Mouse (Mus musculus): Measurements from ENCODE around the gene Sorcs2.

Gene Sorcs2

GRCm38 (mm10) chr5:36228405-36229370 is 169.3 kb downstream of the Sorcs2 start:
- DNase-seq (ENCODE audit: low spot score) = no peak

DNA sequence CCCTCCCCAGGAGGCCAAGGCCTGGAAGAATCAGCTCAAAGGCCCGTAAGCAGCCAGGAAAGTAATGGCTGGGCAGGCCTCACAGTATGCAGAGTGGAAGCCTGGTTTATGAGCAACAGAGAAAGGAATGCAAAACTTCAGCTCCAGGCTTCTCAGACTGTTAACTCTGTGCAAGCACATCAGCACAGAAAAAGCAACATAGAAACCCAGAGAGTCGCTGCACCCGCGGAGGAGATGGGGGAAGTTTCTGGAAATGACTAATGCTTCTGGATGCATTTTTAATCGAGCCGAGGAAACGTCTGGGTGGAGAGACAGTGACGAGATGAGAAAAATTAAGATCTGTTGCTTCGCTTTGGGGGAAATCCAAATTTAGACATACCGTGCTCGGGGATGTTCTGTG is 171.6 kb downstream of the Sorcs2 start:
- no peak for DNase-seq (ENCODE audit: low spot score)

GRCm38 (mm10) chr5:36225855-36226254 is 172.1 kb downstream of the Sorcs2 start:
- no peak for DNase-seq (ENCODE audit: low spot score)

DNA sequence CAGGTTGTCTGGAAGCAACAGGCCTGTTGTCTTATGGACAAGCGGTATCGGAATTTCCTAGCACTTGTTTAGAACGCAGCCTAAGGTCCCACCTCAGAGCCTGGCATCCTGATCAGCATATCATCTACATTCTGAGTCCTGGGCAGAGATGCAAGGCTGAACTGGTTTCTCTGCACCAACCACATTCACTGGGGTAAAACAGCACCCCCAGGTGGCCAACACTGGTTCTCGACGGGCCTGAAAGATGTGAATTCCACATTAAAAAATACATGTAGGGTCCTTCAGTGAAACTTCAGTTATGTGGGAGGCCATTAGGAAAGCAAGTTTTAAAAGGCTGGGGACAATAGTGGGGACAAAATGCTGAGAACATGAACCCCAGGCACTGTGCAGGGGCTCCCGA is 174.2 kb downstream of the Sorcs2 start:
- peak; percentile 38 for DNase-seq (ENCODE audit: low spot score)

- DNase-seq (ENCODE audit: low spot score) = no peak
Measured at GRCm38 (mm10) chr5:36220626-36221025, 177.3 kb downstream of the Sorcs2 start.

- DNase-seq (ENCODE audit: low spot score) = no peak
Measured at GRCm38 (mm10) chr5:36220105-36220504, 177.8 kb downstream of the Sorcs2 start.

DNA sequence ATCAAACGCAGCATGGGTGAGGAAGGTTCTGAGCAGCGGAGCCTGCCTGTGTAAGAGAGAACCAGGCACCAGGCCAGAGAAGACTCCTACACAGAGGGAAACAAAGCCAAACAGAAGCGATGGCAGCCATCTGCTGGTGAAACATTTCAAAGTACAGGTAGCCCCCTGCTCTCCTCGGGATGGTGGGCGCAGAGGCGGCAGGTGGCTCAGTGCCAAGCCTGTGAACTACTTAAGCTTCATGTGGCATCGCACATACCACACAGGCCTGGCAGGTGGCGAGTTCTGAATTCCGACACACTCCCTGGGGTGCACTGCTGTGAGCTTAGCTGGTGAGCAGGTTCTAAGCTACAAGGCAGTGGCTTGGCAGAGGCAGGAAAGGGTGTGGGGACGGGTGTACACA is 184.6 kb downstream of the Sorcs2 start:
- no peak for DNase-seq (ENCODE audit: low spot score)

DNA sequence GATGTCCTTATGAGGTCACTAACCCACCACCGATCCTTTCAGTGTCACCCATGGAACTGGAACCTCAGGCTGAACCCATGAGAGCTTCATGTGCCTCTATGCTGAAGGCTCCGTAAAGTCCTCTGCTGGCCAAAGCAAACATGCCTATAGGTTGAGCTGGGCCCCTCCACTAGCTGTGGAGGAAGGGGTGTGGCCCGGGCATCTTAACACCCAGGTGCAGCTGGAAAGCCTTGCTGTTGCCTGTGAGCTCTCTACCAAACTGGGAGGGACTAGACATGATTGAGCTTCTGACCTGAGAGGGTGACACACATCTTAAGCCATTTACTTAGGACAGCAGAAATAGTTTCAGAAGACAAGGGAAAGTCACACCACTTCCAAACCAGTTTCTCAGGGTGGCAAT is 189.1 kb downstream of the Sorcs2 start:
- DNase-seq (ENCODE audit: low spot score) = no peak

DNA sequence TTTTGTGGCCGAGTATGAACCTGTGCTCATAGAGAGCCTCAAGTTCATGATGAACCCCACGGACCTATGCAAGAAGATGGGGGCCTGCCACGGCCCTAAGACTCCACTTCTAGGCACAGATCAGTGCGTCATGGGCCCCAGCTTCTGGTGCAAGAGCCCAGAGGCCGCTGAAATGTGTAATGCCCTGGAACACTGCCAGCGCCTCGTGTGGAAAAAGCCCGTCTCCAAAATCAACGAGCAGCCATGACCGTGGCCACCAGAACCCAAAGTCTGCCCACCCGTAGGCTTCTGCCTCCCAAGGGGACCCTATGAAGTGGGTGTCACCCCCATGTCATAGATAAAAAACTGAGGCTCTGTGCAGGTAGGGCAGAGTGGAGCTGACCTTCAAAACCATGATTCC is 192.5 kb downstream of the Sorcs2 start:
- DNase-seq (ENCODE audit: low spot score) = no peak

DNA sequence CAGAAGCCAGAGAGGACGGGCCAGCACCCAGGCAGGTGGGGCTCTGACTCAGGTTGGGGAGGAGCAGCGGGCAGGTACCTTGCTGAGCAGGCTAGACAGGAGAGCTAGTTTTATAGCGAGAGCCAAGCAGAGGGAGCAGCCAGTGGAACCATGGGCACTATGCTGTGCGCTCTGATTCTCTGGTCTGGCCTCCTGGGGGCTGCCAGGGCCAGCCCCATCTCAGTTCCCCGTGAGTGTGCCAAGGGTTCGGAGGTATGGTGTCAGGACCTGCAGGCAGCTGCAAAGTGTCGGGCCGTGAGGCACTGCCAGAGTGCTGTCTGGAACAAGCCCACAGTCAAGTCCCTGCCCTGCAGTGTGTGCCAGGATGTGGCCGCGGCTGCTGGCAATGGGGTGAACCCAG is 194.0 kb downstream of the Sorcs2 start, which contains the start of gene Psapl1:
Gene Psapl1, plus strand, starts transcription at position 106 of the 400 bp plus-strand sequence.
- no peak for DNase-seq (ENCODE audit: low spot score)

DNA sequence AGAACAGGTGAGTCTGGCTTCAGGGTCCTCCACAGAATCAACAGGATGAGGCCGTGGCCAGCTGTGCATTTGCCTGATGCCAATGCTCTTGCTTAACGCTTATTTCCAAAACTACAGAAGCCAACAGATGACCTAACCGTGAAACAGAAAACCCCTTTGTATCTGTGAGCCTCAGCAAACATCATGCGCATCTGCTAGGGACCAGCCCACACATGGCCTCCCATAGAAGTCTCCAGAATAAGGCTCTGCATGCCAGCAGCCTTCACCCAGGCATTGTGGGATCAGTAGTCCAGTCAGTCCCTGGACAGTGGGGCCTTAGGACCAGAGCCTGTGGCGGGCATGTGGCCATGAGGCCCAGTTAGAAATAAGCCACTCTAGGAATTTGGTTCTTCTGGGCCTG is 194.5 kb downstream of the Sorcs2 start:
- DNase-seq (ENCODE audit: low spot score) = no peak

- no peak for DNase-seq (ENCODE audit: low spot score)
Measured at GRCm38 (mm10) chr5:36202781-36203180, 195.2 kb downstream of the Sorcs2 start.

DNA sequence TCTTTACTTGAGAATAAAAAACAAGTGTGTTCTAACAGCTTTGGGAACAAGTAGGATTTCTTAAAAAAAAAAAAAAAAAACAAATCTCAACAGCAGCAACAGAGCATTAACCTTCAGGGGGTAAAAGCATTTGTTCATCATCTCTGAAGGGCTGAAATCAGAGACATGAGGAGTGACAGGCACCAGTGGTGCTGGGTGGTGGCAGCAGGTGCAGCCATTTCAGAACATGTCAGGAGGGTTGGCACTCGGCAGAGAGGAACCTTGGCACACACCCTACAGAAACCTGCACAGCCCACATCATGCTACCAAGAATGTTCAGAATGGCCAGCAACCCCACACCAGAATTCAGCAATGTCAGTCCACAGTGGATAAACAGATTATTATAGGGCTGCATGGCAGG is 198.4 kb downstream of the Sorcs2 start:
- DNase-seq (ENCODE audit: low spot score) = no peak

- no peak for DNase-seq (ENCODE audit: low spot score)
Measured at GRCm38 (mm10) chr5:36195436-36195835, 202.5 kb downstream of the Sorcs2 start.

DNA sequence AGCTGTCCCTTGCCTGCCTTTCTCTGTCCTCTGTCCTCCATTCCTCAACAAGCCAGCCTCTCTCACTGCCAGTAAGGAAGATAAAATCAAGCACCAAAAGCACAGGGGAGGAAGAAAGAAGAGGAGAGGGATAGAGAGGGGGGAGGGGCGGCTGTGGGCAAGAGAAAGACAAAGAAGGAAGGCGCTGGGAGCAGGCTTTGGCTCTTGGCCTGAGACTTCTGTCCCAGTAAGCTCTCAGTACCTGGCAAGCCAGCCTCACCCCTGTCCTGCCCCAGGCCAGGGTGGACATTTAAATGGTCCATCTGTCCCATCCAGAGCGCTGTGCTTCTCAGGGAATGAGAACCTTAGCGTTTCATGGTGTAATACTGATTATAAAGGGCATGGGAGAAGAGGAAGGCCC is 203.3 kb downstream of the Sorcs2 start:
- no peak for DNase-seq (ENCODE audit: low spot score)

DNA sequence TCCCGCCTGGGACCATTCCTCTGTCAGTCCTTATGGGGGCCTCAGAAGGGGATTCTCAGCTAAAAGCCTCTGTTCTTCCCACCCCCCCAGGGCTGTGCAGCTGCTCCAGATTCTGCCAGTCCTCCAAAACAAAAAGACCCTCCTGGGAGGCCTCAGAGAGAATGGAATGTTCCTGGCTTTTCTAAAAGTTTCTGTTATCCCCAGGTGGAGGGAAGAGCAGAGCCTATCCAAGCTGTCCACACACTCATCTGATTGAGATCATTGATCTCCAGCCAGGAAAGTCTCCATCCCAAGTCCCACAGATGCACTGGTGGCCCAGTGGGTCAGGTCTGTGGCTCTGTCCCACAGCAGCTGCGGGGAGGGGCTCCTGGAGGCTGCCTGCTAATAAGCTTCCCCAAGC is 205.3 kb downstream of the Sorcs2 start:
- DNase-seq (ENCODE audit: low spot score) = no peak

- DNase-seq (ENCODE audit: low spot score) = no peak
Measured at GRCm38 (mm10) chr5:36191876-36192275, 206.1 kb downstream of the Sorcs2 start.

GRCm38 (mm10) chr5:36191285-36191684 is 206.7 kb downstream of the Sorcs2 start:
- DNase-seq (ENCODE audit: low spot score) = no peak

- DNase-seq (ENCODE audit: low spot score) = no peak
Measured at GRCm38 (mm10) chr5:36188310-36188709, 209.6 kb downstream of the Sorcs2 start.

DNA sequence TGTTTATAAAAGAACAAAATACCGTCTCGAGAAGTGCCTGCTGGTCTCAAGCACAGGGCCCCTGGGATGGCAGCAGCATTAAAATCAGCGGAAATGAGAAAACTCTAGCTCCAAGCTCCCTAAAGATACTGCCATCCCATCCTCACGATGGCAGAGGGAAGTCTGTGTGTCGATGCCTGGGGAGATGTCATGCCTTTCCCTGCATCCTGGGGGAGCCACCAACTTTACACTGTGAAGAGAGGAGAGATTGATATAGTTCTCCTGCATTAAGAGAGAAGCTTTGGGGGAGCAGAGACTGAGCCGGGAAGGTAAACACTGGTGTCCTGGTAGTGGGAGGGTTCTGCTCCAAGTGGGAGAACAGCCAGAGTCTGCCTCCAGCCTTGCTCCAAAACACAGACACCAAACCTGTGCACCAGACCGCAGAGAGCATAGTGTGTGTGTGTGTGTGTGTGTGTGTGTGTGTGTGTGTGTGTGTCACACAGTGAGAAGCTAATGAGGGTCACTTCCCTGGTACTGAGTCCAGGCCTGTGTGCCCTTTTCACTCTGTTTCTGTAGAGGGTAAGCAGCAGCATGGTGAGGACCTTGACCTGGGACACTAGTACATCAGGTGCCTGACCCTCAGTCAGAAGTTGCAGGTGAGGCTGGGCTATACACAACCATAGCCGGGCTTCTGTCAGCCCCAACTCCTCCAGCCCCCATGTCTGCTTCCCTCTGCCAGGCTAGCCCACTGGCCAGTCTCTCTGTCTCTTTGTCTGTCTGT is 211.5 kb downstream of the Sorcs2 start:
- DNase-seq (ENCODE audit: low spot score) = no peak

- no peak for DNase-seq (ENCODE audit: low spot score)
Measured at GRCm38 (mm10) chr5:36182326-36182725, 215.6 kb downstream of the Sorcs2 start.

- no peak for DNase-seq (ENCODE audit: low spot score)
Measured at GRCm38 (mm10) chr5:36179708-36180107, 218.2 kb downstream of the Sorcs2 start.

GRCm38 (mm10) chr5:36178785-36179184 is 219.2 kb downstream of the Sorcs2 start:
- DNase-seq (ENCODE audit: low spot score) = no peak
